Mouse (Mus musculus) embryonic facial prominence, embryonic 14.5 days (tissue): ENCODE measurements around the gene Pgf. TPM values are rescaled to one million over a fixed set of nuclear protein-coding genes. Genes with fewer than 3 reads are reported as not detected.

ENCODE experiments used
- polyA plus RNA-seq: library from polyadenylated mRNA; unstranded; fragments of >200 nt; fragmentation: Nextera tagmentation; extraction: Ambion mirVana; gene quantifications from 2 replicates; pipeline ENCODE4 v1.2.1, GENCODE M21; 2014

Gene Pgf
- polyA plus RNA-seq, 1 experiment from 2014 or later: 18.0 TPM

Other genes starting within 250 kb of the Pgf start
- gene Fcf1, start 206.9 kb downstream of the Pgf start, polyA plus RNA-seq: 126 and 129 TPM in 2 replicates
- gene Arel1, start 206.9 kb downstream of the Pgf start, polyA plus RNA-seq: 15.6 and 16.2 TPM in 2 replicates
- 35.8 and 36.3 TPM in 2 replicates for gene Ylpm1, start 181.5 kb downstream of the Pgf start, polyA plus RNA-seq
- gene Prox2, start 67.0 kb downstream of the Pgf start, polyA plus RNA-seq: 2.9 and 3.9 TPM in 2 replicates
- gene Dlst, start 67.0 kb downstream of the Pgf start, polyA plus RNA-seq: 110 and 112 TPM in 2 replicates
- 1.5 and 1.8 TPM in 2 replicates for gene Rps6kl1, start 26.5 kb downstream of the Pgf start, polyA plus RNA-seq
- 74.5 and 91.6 TPM in 2 replicates for gene Eif2b2, start 41.7 kb upstream of the Pgf start, polyA plus RNA-seq
- 8.3 and 9.0 TPM in 2 replicates for gene Mlh3, start 92.8 kb upstream of the Pgf start, polyA plus RNA-seq
- 39.8 and 49.1 TPM in 2 replicates for gene Acyp1, start 110.6 kb upstream of the Pgf start, polyA plus RNA-seq
- gene Zc2hc1c, start 110.8 kb upstream of the Pgf start, polyA plus RNA-seq: 1.4 and 1.8 TPM in 2 replicates
- gene Nek9, start 161.6 kb upstream of the Pgf start, polyA plus RNA-seq: 19.4 and 21.2 TPM in 2 replicates
- 358 and 372 TPM in 2 replicates for gene Tmed10, start 197.1 kb upstream of the Pgf start, polyA plus RNA-seq